Mouse (Mus musculus) induced T-regulatory cell, adult 2 months (primary cell): Measurements from ENCODE around the gene Shisa5.

Source experiments
- DNase-seq: peaks from one replicate; pipeline ENCODE4 v3.0.0-alpha.2; 2012; ENCODE audit warnings: low read depth

Gene Shisa5

DNA sequence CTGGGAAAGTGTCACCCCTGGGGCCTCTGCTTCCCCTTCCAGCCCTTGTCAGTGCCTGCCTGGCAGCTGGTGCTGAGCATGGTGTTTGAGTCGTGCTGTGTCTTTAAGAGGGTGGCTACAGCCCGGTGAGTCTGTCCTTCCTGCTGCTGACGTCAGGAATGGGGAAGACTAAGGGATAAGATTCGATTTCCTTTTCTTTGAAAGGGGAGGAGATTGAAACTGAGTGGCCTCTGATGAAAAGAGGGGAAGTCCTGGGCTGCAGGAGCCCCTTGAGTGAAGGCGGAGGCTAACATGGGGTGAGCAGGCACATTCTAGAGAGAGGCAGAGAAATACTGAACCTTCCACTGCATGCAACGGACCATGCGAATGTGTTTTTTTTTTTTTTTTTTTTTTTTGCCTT lies 16.3 kb downstream of the Shisa5 start:
- peak; percentile 95 for DNase-seq

DNA sequence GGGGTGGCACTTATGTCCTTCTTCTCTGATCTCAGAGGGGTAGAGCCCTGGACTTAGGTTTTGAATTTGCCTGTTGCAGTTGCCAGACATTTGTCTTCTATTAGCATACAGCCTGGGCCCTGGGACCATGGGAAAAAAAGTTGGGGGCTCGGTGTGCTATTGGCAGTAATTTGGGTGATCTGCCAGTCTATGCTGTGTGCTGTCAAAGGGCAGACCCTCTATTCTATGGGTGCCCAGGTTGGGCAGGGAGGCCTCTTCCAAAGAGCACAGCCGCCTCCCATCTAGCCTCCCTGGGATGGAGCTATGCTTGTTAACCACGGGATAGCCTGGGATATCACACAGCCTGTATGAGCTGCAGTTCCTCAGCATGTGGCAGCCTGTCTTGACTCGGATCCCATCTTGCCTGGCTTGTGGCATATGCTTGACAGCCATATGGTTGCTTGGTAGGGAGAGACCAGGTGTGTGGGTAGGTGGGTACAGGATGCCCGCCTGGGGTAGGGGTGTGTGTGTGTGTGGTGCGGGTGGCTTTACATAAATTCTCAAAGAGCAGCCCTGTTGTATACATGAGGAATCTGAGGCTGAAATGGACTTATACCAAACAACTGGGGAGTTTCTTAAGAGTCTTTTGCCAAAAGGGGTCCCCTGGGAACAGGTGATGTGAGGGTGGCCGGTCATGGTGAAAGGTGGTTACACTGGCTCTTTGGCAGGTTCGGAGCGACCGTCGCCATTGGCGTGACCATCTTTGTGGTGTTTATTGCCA lies 17.1 kb downstream of the Shisa5 start:
- DNase-seq = peak; percentile 58

DNA sequence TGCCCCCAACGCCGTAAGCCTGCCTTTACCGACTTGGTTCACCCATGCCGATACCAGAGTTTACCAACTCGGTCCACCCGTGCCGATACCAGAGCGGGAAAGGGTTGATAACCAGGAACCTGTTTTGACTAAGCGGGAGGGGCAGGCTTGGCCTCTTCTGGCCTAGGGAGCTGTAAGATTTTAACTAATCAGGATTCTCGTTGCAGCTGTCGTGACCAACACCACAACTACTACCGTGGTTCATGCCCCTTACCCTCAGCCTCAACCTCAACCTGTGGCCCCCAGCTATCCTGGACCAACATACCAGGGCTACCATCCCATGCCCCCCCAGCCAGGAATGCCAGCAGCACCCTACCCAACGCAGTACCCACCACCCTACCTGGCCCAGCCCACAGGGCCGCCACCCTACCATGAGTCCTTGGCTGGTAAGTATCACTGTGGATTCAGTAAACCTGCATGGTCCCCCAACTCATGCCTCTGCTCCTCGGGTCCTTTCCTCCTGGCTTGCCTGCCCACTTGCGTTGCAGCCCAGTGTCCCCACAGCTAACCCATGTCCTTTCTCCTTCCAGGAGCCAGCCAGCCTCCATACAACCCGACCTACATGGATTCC lies 17.8 kb downstream of the Shisa5 start:
- DNase-seq = no peak

DNA sequence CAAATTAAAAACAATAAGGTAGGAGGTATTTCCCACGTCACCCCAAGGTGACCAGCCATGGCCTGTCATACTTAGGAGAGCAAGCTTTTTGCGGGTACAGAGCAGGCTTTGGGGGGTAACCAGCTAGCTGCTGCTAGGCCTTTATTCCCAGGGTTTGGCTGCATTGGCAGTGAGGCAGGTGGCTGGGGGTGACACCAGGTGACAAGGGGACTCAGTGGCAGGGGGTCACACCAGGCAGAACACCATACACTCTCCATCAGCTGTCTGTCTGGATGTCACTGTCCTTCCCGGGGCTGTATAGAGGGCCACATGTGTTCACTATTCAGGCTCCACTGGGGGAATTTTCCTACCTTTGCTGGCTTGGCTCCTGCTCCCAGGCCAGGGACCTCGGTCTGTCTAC lies 18.6 kb downstream of the Shisa5 start:
- no peak for DNase-seq

DNA sequence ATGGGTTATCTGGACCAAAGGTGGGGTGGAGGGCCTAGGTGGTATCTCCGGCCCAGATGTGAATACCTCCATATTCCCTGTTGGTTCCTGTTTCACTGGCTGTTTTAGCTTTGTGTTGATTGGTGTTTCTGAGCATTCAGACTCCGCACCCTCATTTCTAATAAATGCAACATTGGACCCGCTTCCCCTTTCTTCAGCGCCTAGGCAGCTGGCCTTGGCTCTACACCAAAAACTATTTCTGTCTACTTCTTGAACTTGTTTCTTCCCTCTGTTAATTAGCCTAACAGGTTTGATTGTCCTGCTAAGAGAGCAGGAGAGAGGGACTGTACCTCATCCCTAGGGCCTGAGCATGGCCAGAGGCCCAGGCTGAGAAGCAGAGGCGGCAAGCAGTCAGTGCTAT lies 19.2 kb downstream of the Shisa5 start:
- no peak for DNase-seq

DNA sequence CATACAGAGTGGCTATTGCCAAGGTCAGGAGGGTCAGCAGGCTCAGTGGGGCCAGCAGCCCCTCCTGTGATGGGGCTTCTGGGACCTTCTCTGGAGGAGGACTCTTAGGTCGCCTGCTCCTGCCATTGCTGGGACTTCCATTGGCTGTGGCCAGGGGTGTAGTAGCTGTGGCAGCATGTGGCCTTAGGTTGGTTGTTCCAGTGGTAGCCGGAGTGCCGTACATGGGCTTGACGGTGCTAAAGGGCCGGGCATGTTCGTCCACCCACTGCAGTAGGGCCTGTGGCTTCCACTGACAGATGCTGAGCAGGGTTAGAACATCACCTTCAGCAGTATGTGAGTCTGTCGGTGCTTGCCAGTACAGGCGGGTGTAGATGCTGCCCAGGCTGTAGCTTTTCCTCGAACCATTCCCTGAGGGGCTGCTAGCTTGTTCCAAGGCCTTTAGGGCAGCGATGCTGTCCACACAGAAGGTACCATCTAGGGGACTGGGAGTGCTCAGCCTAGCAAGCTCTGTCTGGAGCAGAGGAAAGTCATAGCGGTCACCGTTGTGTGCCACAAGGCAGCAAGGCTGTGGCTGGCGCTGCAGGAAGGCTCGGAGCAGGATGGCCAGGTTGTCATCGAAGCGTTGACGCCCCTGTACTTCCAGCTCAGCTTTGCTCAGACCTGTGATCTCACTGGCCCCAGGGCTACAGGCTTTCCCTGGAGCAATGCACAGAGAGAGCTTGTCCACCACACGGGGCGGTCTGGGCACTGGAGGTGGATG lies 19.8 kb downstream of the Shisa5 start:
- DNase-seq = peak; percentile 75

DNA sequence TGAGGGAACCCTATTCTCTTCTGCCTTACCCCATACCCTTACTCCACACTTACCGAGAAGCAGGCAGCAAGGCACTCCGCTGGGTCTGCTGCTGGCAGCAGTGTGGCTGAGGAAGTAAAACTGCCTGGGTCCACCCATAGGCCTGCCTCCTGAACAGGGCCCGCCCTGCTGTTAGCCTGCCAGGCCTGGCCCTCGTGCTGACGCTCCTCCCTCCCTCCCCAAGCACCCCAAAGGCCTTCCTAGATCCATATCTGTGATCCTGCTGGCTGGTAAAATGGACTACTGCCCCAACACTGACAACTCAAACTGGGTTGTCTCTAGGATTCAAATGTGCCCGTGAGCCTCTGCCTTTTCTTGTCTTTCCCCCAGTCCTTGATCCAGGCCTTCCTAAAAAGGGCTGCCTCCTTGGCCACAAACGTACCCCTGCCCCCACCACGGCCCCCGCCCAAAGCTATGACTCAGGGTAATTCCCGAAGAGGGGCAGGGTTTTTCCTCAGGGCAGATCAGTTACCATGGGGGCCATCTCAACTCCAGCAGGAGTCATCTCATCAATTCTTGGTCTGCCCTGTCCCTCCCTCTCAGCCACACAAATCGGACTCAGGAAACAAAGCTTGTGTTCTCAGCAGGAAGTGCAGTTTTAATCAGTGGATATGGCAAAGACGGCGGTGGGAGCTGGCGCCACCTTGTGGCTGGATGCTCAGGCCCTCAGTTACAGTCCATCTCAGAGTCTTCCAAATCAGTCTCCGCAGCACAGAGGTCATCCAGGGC lies 21.0 kb downstream of the Shisa5 start, which contains the start of gene Trex1:
Gene Trex1, minus strand, starts transcription at position 599 of the 768 bp plus-strand sequence.
- peak; percentile 94 for DNase-seq

DNA sequence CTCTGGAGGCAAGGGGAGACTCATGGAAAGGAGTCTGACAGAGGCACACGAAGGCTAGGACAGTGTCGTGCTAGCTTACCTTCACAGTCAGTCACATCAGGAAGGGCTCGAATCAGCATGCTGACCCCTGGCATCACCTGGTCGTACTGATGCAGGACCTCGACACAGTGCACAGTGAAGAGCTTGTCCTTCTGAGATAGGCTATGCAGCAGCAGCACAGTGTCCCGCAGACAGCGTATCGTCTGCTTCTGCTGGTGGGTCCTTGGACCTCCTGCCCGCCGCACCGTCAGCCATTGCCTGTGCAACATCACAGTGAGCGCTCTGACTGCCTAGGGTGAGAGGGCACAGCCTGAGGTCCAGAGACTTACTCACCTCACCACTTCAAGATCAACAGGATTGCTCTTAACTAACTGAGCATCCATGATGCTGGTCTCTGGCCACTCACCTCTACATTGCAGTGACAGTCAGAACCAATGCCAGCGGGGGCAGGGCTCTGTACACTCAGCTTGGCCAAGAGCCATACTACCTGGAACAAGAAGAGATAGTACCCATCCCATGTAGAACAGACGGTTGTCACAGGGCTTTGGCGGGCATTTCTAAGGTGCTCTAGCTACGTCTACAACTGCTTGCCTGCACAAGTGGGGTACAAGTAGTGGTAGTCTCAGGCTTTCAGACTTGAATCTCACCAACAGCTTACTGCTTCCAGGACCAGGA lies 22.0 kb downstream of the Shisa5 start:
- no peak for DNase-seq

DNA sequence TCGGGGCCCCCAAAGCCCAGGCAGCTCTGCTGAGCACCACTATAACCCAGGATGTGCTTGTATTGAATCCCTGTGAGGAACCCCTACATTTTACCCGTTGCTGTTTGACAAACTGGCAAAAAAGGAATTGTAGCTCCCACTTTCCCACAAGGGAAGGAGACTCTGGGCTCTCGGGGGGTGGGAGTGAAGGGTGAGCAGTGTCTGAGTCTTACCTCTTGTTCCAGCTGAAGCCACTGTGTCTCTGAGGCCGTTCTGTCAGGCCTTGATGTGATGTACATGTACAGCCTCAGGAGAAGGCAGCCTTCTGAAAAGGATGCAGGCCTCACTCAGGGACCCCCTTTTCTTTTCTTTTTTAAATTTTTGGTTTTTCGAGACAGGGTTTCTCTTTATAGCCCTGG lies 22.5 kb downstream of the Shisa5 start:
- no peak for DNase-seq

DNA sequence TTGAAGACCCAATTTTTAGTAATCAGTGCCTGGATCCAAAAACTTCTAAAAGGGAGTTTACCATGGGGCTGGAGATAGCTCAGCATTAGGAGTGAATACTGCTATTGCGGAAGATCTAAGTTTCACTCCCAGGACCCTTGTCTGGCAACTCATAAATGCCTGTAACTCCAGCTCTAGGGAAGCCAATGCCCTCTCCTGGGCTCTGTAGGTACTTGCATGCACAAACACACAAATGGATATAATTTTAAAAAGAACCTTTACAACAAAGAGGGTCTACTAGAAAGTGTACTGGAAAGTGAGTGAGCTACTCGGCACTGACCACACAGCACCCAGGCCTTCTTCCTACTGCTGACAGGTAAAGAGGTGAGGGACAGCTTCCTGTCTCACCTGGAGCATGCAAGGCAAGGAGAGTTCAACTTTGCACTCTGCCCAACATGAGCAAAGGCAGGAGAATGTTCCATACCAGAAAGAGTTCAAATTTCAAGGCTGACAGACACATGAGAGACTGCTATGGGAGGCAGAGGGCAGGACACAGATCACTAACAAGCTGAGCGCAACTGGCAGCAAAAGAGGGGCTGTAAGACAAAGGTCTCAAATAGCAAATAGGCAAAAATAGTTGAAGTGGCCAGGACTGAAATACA lies 29.9 kb downstream of the Shisa5 start:
- DNase-seq = no peak

DNA sequence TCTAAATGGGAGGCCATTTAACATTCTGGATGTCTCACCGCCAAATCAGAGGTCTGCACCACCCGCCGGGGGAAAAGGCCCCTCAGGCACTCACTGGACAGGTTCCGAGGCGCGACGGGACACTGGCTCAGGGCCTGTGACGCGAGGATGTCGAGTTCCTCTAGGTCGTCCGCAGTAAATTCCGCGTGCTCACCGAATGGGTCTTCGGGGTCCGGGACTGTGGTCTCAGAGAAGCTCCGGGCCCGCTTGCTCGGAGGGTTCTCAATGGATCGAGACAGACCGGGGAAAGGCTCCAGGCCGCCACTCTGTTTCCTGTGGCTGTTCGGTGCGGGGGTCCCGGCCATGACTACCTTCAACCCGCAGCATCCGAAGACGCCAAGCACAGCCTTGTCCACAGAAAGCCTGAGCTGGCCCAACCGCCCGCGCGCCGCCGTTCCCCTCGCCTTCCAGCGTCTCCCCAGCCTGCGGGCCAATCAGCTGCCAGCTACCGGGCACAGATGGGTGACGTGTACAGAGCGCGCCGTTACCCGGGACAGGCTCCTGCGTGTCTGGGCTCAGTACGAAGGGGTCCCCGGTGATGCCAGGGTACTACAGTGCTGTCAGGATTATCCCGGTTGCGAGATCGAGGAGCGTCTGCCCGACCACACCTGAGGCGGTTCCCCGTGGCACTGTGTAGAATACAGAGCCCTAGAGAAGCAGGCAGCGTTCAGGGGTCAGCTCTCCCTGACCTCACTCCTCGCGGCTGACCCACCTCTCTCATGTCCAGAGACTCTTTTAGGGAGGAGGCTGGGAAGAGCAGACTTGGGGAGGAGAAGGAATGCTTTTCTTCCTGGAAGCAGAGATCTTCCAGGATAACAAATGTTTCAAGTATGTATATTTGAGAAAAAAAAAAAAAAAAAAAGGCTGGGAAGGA lies 35.6 kb downstream of the Shisa5 start, which contains the start of gene Atrip:
Gene Atrip, minus strand, starts transcription at position 464 of the 913 bp plus-strand sequence.
- peak; percentile 92 for DNase-seq

DNA sequence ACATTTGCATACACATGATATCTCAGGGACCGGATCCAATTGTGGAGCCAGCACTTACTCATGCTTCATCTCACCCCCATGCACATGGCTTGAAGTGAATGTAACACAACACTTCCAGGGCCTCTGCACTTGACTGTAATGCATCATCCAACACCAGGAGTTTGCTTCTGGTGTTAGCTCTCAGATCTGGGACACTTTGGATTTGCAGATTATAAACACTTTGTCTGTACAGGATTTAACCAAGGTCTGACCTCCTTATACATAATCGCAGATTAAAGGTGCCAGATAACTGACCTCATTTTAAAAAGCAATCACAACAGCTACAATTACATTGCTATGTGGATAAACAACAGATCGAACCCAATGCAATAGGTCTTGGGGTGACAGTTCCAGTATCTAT lies 42.2 kb downstream of the Shisa5 start:
- DNase-seq = no peak

DNA sequence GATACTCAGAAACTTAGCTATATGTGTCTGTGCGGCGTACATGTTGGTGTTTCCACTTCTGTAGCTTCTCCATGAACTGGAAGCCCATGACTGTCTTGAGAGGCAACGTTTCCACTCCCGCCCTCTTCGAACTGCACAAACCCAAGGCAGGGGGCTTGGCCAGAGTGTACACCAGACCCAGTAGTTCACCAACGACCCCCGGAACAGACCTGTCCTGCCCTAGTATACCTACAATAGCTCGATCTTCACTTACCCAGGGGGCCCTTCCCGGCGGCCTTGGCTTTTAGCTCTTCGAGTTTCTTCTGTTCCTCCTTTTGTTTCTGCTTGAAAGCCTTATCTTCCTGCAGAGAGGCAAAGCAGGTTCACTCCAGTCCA lies 43.4 kb downstream of the Shisa5 start:
- peak; percentile 36 for DNase-seq

DNA sequence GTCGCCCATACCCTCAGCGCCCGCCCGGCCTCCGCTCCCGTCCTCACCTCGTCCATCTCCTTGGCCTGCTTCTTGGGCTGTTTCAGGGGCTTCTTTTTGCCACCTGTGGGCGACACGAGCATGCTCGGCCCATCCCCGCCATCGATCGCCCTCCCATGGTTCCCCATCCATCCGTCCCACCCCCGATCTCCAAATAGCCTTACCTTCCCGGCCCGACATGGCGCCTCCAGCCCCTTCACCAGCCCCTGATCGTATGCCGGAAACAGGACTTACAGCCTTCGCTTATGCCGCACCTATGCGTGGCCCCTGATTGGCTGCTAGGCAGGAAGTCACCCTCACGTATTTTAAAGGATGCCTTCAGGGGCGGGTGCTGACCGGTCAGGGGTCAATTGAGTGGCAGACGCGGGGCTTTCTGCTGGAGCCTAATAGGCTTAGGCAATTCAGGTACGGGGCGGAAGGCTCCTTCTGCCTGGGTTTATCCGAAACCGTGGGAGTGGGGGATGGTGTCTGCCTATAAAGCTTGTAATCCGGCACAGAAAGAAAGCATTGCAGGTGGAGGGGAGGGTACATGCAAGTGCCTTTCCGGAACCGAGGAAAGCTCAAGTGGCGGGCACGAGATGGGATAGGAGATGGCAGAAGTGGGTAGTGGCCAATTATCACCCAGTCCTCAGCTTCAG lies 43.9 kb downstream of the Shisa5 start, which contains the start of the genes Ccdc51 and Tma7:
Gene Ccdc51, plus strand, starts transcription at position 370 of the 677 bp plus-strand sequence.
Gene Tma7, minus strand, starts transcription at position 464 of the 677 bp plus-strand sequence.
- peak; percentile 93 for DNase-seq

DNA sequence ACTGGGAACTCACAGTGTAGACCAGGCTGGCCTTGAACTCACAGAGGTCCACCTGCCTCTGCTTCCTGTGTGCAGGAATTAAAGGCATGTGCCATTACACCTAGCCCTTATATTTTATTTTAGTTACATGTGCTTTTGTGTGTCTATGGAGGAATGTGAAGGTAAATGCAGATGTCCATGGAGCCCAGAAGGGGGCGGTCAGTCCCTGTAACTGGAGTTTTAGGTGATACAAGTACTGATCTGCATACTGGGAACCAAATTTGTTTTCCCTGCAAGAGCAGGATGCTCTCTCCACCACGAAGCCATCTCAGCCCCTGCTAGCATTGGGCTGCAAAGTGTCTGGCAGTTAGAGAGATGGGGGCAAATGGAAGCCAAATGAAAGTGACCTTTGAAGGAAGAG lies 46.6 kb downstream of the Shisa5 start:
- DNase-seq = peak; percentile 71

DNA sequence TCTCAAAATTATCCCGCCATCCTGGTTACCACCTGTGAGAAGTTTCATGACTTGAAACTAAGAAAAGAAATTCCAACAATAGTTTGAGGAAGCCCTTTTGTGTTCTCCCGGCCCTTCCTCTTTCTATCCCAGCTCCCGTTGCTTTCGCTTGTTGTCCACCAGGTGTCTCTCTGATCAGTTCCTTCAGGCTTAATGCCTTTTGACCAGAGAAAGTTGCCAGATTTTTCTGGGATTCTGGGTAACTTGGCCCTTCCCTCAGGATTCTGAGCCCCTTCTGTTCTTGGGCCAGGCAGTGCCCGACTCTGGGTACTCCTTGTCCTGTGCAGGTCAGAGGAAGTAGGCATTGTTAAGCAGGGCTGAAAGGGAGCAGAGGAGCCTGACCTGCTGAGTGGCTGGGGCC lies 49.6 kb downstream of the Shisa5 start:
- no peak for DNase-seq

DNA sequence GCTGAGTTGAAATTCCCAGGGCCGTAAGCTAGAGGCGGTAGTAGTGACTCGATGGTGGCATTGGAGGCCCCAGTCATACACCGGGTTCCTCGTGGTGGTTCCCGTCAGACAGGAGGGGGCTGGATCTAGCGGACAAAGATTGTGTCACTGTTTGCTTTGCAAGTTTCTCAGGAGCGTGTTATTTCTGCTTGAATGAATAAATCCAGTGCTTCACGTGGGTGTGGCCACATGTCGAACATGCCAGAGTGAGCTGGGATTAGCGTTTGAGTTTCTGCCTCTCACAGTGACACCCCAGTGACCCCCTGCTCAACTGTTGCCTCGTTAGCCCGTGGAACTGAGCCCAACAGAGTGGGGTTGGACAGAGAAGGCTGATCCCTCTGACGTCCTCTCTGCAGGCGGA lies 52.1 kb downstream of the Shisa5 start:
- DNase-seq = no peak

DNA sequence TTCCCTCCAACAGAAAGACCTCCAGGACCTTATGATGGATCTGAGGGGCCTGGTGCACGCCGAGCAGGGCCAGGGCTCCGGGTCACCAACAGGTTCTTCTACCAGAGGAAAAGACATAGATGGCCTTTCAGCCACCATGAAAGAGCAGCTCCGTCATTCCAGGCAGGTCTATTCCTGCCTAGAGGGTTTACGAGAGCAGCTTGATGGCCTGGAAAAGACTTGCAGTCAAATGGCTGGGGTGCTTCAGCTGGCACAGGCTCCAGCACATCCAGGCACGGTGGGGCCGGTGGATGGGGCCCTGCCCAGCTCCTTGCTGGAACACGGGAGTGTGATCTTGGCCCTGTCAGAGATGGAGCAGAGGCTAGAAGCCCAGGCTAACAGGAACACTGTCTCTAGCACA lies 53.4 kb downstream of the Shisa5 start:
- no peak for DNase-seq

DNA sequence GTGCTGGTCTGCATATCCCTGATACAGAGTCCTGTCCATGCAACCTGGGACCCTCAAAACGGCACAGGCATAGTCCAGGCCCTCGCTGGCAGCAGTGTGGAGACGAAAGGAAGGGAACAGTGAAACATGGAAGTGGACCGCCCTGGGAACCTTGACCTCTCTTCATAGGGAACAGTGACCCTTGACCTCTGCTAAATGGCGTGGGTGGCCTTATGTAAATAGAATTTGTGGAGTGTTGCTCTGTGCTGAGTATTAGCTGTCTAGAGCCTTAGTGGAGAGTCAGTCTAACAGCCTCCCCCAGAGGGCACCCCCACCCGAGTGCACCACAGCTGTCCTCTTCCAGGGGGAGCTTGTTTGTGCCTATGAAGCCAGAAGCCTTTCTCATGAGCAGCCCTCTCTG lies 54.4 kb downstream of the Shisa5 start:
- DNase-seq = no peak
